ENCODE assay signal across 8 mouse cellular contexts in genomic region chr12:87199206-87199972, GRCm38 (mm10). TPM values are rescaled to one million over a fixed set of nuclear protein-coding genes. Genes with fewer than 3 reads are reported as not detected.
A peak's percentile ranks its signal among the peaks of the same experiment; 100 is the strongest.
DNase-seq lines count a peak whose midpoint lies in the region; ATAC-seq and TF ChIP-seq lines count a peak whose summit lies in the region.

Gene Samd15 (plus strand): TSS chr12:87199723.

- 2% methylated on average over 37 of the region's 38 CpGs for WGBS in embryonic facial prominence, embryonic 15.5 days
- 1% methylated on average over 38 of the region's 38 CpGs for WGBS in heart, embryonic 16.5 days
- WGBS in kidney, postnatal 0 days, result under 1% methylated on average over 38 of the region's 38 CpGs
- WGBS in liver, embryonic 16.5 days (ENCODE audit: insufficient replicate concordance), result 2% methylated on average over 37 of the region's 38 CpGs
- under 1% methylated on average over 38 of the region's 38 CpGs for WGBS in neural tube, embryonic 12.5 days

- peak; percentile 36 for DNase-seq in adrenal gland, adult 8-10 months
- peak; percentile 57 for DNase-seq in kidney, postnatal 0 days (ENCODE audit: low spot score)
- peak; percentile 62 for DNase-seq in thymus, postnatal 0 days (ENCODE audit: low spot score)

- H3K27ac ChIP-seq in embryonic facial prominence, embryonic 15.5 days (replicated peaks), result peak within 1 kb of the TSS; percentile 74
- H3K27ac ChIP-seq in heart, embryonic 16.5 days (ENCODE audit: low read length), result peak within 1 kb of the TSS; percentile 51
- H3K27ac ChIP-seq in kidney, postnatal 0 days, result peak within 1 kb of the TSS; percentile 77
- no peak within 1 kb of the TSS for H3K27ac ChIP-seq in liver, embryonic 16.5 days (ENCODE audit: low read length)
- H3K27ac ChIP-seq in neural tube, embryonic 12.5 days, result peak within 1 kb of the TSS; percentile 75

- peak within 1 kb of the TSS; percentile 87 for H3K4me2 ChIP-seq in embryonic facial prominence, embryonic 15.5 days (replicated peaks)
- H3K4me2 ChIP-seq in heart, embryonic 16.5 days (ENCODE audit: low read depth, low read length), result peak within 1 kb of the TSS; percentile 95
- H3K4me2 ChIP-seq in kidney, postnatal 0 days (ENCODE audit: low read length), result peak within 1 kb of the TSS; percentile 81
- peak within 1 kb of the TSS; percentile 95 for H3K4me2 ChIP-seq in liver, embryonic 16.5 days (ENCODE audit: low read depth, low read length)
- H3K4me2 ChIP-seq in neural tube, embryonic 12.5 days (replicated peaks), result peak within 1 kb of the TSS; percentile 80

- H3K36me3 ChIP-seq in embryonic facial prominence, embryonic 15.5 days, result no peaks in the 10 kb centered on the region
- no peaks in the 10 kb centered on the region for H3K36me3 ChIP-seq in heart, embryonic 16.5 days (ENCODE audit: control insufficient read depth, insufficient read depth)
- no peaks in the 10 kb centered on the region for H3K36me3 ChIP-seq in kidney, postnatal 0 days (ENCODE audit: insufficient read depth, low read length)
- H3K36me3 ChIP-seq in liver, embryonic 16.5 days (ENCODE audit: control insufficient read depth, insufficient read depth), result no peaks in the 10 kb centered on the region
- no peaks in the 10 kb centered on the region for H3K36me3 ChIP-seq in neural tube, embryonic 12.5 days

- ATAC-seq in CD4-positive, CD25-positive, alpha-beta regulatory T cell, adult 4 months, result peak; percentile 48
- ATAC-seq in embryonic facial prominence, embryonic 15.5 days (ENCODE audit: insufficient number of reproducible peaks, low FRiP score, low TSS enrichment, low read depth), result peak; percentile 64
- ATAC-seq in heart, embryonic 16.5 days (replicated peaks; ENCODE audit: extremely low read depth, insufficient read depth, low FRiP score), result peak; percentile 72
- peak; percentile 52; the same call in 1 of the 2 replicates for ATAC-seq in kidney, postnatal 0 days (replicated peaks; ENCODE audit: low FRiP score, low read depth)
- ATAC-seq in liver, embryonic 16.5 days (ENCODE audit: low read depth), result peak; percentile 37
- peak; percentile 14; the same call in 1 of the 2 replicates for ATAC-seq in neural tube, embryonic 12.5 days (ENCODE audit: low FRiP score, low read depth)

- TF ChIP-seq CTCF in kidney, postnatal 0 days (IDR thresholded peaks at IDR 0.05; ENCODE audit: low read depth), result no peak

- H3K9ac ChIP-seq in embryonic facial prominence, embryonic 15.5 days, result peak within 1 kb of the TSS; percentile 84
- peak within 1 kb of the TSS; percentile 88 for H3K9ac ChIP-seq in heart, embryonic 16.5 days (ENCODE audit: low read length)
- H3K9ac ChIP-seq in kidney, postnatal 0 days (ENCODE audit: low read depth, low read length), result peak within 1 kb of the TSS; percentile 87
- H3K9ac ChIP-seq in liver, embryonic 16.5 days (ENCODE audit: low read depth, low read length), result peak within 1 kb of the TSS; percentile 76
- H3K9ac ChIP-seq in neural tube, embryonic 12.5 days, result peak within 1 kb of the TSS; percentile 80

- H3K9me3 ChIP-seq in embryonic facial prominence, embryonic 15.5 days (replicated peaks), result no peaks in the 10 kb centered on the region
- H3K9me3 ChIP-seq in heart, embryonic 16.5 days (replicated peaks; ENCODE audit: control insufficient read depth, low read length), result no peaks in the 10 kb centered on the region
- no peaks in the 10 kb centered on the region for H3K9me3 ChIP-seq in kidney, postnatal 0 days (replicated peaks; ENCODE audit: low read length)
- H3K9me3 ChIP-seq in liver, embryonic 16.5 days (replicated peaks; ENCODE audit: control insufficient read depth, low read length), result no peaks in the 10 kb centered on the region
- no peaks in the 10 kb centered on the region for H3K9me3 ChIP-seq in neural tube, embryonic 12.5 days

- H3K27me3 ChIP-seq in embryonic facial prominence, embryonic 15.5 days, result no peaks in the 10 kb centered on the region
- no peaks in the 10 kb centered on the region for H3K27me3 ChIP-seq in heart, embryonic 16.5 days (ENCODE audit: control insufficient read depth, insufficient read depth, low read length)
- no peaks in the 10 kb centered on the region for H3K27me3 ChIP-seq in kidney, postnatal 0 days (ENCODE audit: insufficient read depth, low read length)
- peaks cover 20% of the 10 kb centered on the region for H3K27me3 ChIP-seq in liver, embryonic 16.5 days (ENCODE audit: control insufficient read depth, insufficient read depth, low read depth, low read length)
- no peaks in the 10 kb centered on the region for H3K27me3 ChIP-seq in neural tube, embryonic 12.5 days (replicated peaks)

- peaks cover 3% of the 10 kb centered on the region; the same call in 1 of the 2 replicates for H3K4me1 ChIP-seq in embryonic facial prominence, embryonic 15.5 days
- H3K4me1 ChIP-seq in heart, embryonic 16.5 days (ENCODE audit: control insufficient read depth, insufficient read depth, low read length), result peaks cover 4% of the 10 kb centered on the region; the same call in 1 of the 2 replicates
- no peaks in the 10 kb centered on the region for H3K4me1 ChIP-seq in kidney, postnatal 0 days (replicated peaks; ENCODE audit: insufficient read depth, low read length)
- H3K4me1 ChIP-seq in liver, embryonic 16.5 days (ENCODE audit: control insufficient read depth, low read depth, low read length), result peaks cover 7% of the 10 kb centered on the region
- peaks cover 12% of the 10 kb centered on the region for H3K4me1 ChIP-seq in neural tube, embryonic 12.5 days

- peak within 1 kb of the TSS; percentile 83 for H3K4me3 ChIP-seq in embryonic facial prominence, embryonic 15.5 days (replicated peaks)
- peak within 1 kb of the TSS; percentile 81 for H3K4me3 ChIP-seq in heart, embryonic 16.5 days (ENCODE audit: low read length)
- peak within 1 kb of the TSS; percentile 88 for H3K4me3 ChIP-seq in kidney, postnatal 0 days (replicated peaks; ENCODE audit: low read depth, low read length)
- H3K4me3 ChIP-seq in liver, embryonic 16.5 days (ENCODE audit: low read depth, low read length), result peak within 1 kb of the TSS; percentile 75
- peak within 1 kb of the TSS; percentile 85 for H3K4me3 ChIP-seq in neural tube, embryonic 12.5 days

RNA-seq across cellular contexts. Expression of gene Samd15, which starts in this region (rescaled TPM):
- 1 to 10 TPM in 1 of 2 experiments, not detected in 1; 5.3 TPM for polyA plus RNA-seq in CD4-positive, CD25-positive, alpha-beta regulatory T cell, adult 4 months (2017; shearing (Covaris generic))
- total RNA-seq in adrenal gland, adult 8-10 months (2022), result 1 to 10 TPM; 1.0 to 2.2 (median 1.7) TPM
- polyA plus RNA-seq in embryonic facial prominence, embryonic 15.5 days (2015; fragmentation: Nextera tagmentation; extraction: Ambion mirVana), result 0.95 and 1.8 TPM in 2 replicates
- polyA plus RNA-seq in heart, embryonic 16.5 days (2015; fragmentation: Nextera tagmentation; extraction: Ambion mirVana), result 0.72 and 0.91 TPM in 2 replicates
- 1.3 and 1.4 TPM in 2 replicates for polyA plus RNA-seq in kidney, postnatal 0 days (2015; fragmentation: Nextera tagmentation; extraction: Ambion mirVana)
- polyA plus RNA-seq in liver, embryonic 16.5 days (2015; fragmentation: Nextera tagmentation; extraction: Ambion mirVana), result 6.1 and 7.7 TPM in 2 replicates
- 1.8 and 2.4 TPM in 2 replicates for polyA plus RNA-seq in neural tube, embryonic 12.5 days (2016; fragmentation: Nextera tagmentation; extraction: Ambion mirVana)
- 1.2 and 1.6 TPM in 2 replicates for polyA plus RNA-seq in thymus, postnatal 0 days (2015; fragmentation: Nextera tagmentation; extraction: Ambion mirVana)

Comparison
In these comparisons a context has a peak if more than half of its experiments do, and no peak if none do; other contexts are left out.
1. Peak in ATAC-seq, H3K4me3 ChIP-seq, H3K27ac ChIP-seq, H3K9ac ChIP-seq and H3K4me2 ChIP-seq in heart, embryonic 16.5 days; RNA of the gene not detected or under 1 TPM.
2. ATAC-seq: peak in every context shown above with its lines; median percentile 72 in heart, embryonic 16.5 days; 64 in embryonic facial prominence, embryonic 15.5 days; 52 in kidney, postnatal 0 days; 48 in CD4-positive, CD25-positive, alpha-beta regulatory T cell, adult 4 months; 37 in liver, embryonic 16.5 days; 14 in neural tube, embryonic 12.5 days.